Mouse (Mus musculus): Measurements from ENCODE around the gene Tub. TPM values are rescaled to one million over a fixed set of nuclear protein-coding genes. Genes with fewer than 3 reads are reported as not detected.
A peak's percentile ranks its signal among the peaks of the same experiment; 100 is the strongest.

Gene Tub
- polyA plus RNA-seq, 1 experiment: 3.8 TPM

DNA sequence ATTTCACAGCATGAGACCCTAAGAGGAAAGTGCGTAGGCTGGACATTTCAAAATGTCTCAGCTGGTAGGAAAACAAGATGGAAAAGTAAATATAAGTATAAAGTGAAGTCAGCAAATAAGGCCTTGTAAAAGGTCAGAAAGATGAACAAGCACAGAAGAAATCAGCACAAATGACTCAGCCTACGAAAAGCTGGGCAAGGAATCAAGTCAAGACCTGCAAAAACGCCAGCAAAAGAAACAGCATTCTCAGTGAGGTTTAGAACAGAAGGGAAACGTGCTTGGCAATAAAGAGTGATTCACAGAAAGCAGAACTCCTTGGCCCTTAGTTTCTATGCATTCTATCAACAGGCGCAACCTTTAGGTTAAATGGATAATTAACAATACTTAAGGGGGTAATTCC lies 122.2 kb downstream of the Tub start:
- no peak overlapping the region for H3K27ac ChIP-seq (ENCODE audit: insufficient read depth, low read length)
- H3K9me3 ChIP-seq (replicated peaks; ENCODE audit: control insufficient read depth, insufficient read depth, low read length, poor library complexity, severe bottlenecking): no peaks in the 10 kb centered on the region
- no peaks in the 10 kb centered on the region for H3K27me3 ChIP-seq (ENCODE audit: control insufficient read depth, insufficient read depth, low read length, poor library complexity, severe bottlenecking)
- H3K36me3 ChIP-seq (ENCODE audit: control insufficient read depth, insufficient read depth, low read length, poor library complexity, severe bottlenecking): no peaks in the 10 kb centered on the region
- H3K9ac ChIP-seq (ENCODE audit: low read depth, poor library complexity, severe bottlenecking): no peak overlapping the region
- H3K4me3 ChIP-seq (ENCODE audit: low read depth, low read length): no peak overlapping the region
- no peaks in the 10 kb centered on the region for H3K4me1 ChIP-seq (ENCODE audit: control insufficient read depth, insufficient read depth, low read length)
- no peak for TF ChIP-seq POLR2A (IDR thresholded peaks at IDR 0.05; ENCODE audit: insufficient read depth, low read length)
- no peak for TF ChIP-seq CTCF (IDR thresholded peaks at IDR 0.05; ENCODE audit: low read depth, low read length)
- TF ChIP-seq EP300 (IDR thresholded peaks at IDR 0.05; ENCODE audit: insufficient read depth, low read depth, low read length): no peak

- TF ChIP-seq POLR2A (IDR thresholded peaks at IDR 0.05; ENCODE audit: insufficient read depth, low read length) (no peak), CTCF (IDR thresholded peaks at IDR 0.05; ENCODE audit: low read depth, low read length) (no peak), EP300 (IDR thresholded peaks at IDR 0.05; ENCODE audit: insufficient read depth, low read depth, low read length) (no peak)
- H3K9ac ChIP-seq (ENCODE audit: low read depth, poor library complexity, severe bottlenecking): peak overlapping the region; percentile 47
- H3K4me3 ChIP-seq (ENCODE audit: low read depth, low read length): peak overlapping the region; percentile 56
- H3K27ac ChIP-seq (ENCODE audit: insufficient read depth, low read length): no peak overlapping the region
- H3K36me3 ChIP-seq (ENCODE audit: control insufficient read depth, insufficient read depth, low read length, poor library complexity, severe bottlenecking): no peaks in the 10 kb centered on the region
- no peaks in the 10 kb centered on the region for H3K4me1 ChIP-seq (ENCODE audit: control insufficient read depth, insufficient read depth, low read length)
- no peaks in the 10 kb centered on the region for H3K27me3 ChIP-seq (ENCODE audit: control insufficient read depth, insufficient read depth, low read length, poor library complexity, severe bottlenecking)
- no peaks in the 10 kb centered on the region for H3K9me3 ChIP-seq (replicated peaks; ENCODE audit: control insufficient read depth, insufficient read depth, low read length, poor library complexity, severe bottlenecking)
Observed at GRCm38 (mm10) chr7:109082269-109083112, 132.4 kb downstream of the Tub start.

DNA sequence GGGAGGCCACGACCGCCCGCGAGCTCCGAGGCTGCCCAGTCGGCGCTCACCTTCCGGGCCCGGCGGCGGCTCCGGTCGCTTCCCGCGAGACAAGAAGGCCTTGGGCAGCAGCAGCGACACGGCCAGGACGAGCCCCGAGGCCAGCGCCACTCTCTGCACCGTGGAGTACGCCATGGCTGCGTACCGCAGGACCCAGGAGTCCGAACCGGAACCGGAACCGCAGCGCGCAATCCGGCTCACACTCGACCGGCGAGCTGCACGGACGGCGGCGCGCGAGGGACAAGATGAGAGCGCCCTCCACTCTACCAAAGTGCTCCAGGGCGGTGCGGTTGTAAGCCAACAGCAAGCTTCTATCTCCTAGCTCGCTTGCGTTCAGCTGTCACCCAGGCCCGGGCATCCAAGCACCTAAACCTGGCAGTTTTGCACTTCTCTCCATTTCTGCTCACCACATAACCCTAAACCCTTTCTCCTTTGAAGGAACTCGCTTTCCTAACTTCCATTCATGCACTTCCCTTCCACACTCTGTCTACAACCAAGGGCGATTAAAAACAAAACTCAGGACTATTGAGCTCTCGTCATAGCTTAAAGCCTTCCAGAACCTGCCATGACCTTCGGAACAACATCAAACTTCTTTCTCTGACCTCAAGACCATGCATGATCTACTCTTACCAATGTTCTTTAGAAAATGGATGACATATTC lies 133.1 kb downstream of the Tub start, which contains the start of gene Ric3:
Ric3 (minus strand) TSS at position 219 of the 700 bp plus-strand sequence.
- Histone ChIP-seq H3K9me3 (replicated peaks; ENCODE audit: control insufficient read depth, insufficient read depth, low read length, poor library complexity, severe bottlenecking) (no peaks in the 10 kb centered on the region), H3K36me3 (ENCODE audit: control insufficient read depth, insufficient read depth, low read length, poor library complexity, severe bottlenecking) (no peaks in the 10 kb centered on the region), H3K27me3 (ENCODE audit: control insufficient read depth, insufficient read depth, low read length, poor library complexity, severe bottlenecking) (no peaks in the 10 kb centered on the region), H3K9ac (ENCODE audit: low read depth, poor library complexity, severe bottlenecking) (peak within 1 kb of the TSS; percentile 47), H3K4me1 (ENCODE audit: control insufficient read depth, insufficient read depth, low read length) (no peaks in the 10 kb centered on the region), H3K4me3 (ENCODE audit: low read depth, low read length) (peak within 1 kb of the TSS; percentile 56), H3K27ac (ENCODE audit: insufficient read depth, low read length) (no peak within 1 kb of the TSS)
- TF ChIP-seq POLR2A (IDR thresholded peaks at IDR 0.05; ENCODE audit: insufficient read depth, low read length) (no peak), CTCF (IDR thresholded peaks at IDR 0.05; ENCODE audit: low read depth, low read length) (no peak), EP300 (IDR thresholded peaks at IDR 0.05; ENCODE audit: insufficient read depth, low read depth, low read length) (no peak)

DNA sequence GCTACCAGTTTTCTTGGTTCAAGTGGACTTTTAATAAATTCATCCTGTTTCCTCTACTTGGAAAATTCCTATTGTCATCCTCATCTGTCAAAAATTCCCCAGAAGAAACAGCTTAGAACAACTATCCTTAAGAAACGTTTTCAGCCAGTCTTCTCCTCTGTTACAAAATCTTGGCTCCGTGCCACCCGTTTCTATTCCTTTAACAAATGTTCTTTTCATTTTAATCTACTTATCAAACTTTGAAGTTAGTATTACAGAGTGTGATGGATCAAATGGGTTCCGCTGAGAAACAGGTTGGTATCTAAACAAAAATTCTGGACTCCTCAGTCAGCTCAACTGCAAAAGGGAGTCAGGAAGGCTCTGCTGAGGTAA lies 133.7 kb downstream of the Tub start:
- no peak for TF ChIP-seq CTCF (IDR thresholded peaks at IDR 0.05; ENCODE audit: low read depth, low read length)
- TF ChIP-seq POLR2A (IDR thresholded peaks at IDR 0.05; ENCODE audit: insufficient read depth, low read length): no peak
- no peak for TF ChIP-seq EP300 (IDR thresholded peaks at IDR 0.05; ENCODE audit: insufficient read depth, low read depth, low read length)
- Histone ChIP-seq H3K36me3 (ENCODE audit: control insufficient read depth, insufficient read depth, low read length, poor library complexity, severe bottlenecking) (no peaks in the 10 kb centered on the region), H3K27me3 (ENCODE audit: control insufficient read depth, insufficient read depth, low read length, poor library complexity, severe bottlenecking) (no peaks in the 10 kb centered on the region), H3K4me1 (ENCODE audit: control insufficient read depth, insufficient read depth, low read length) (no peaks in the 10 kb centered on the region), H3K4me3 (ENCODE audit: low read depth, low read length) (no peak overlapping the region), H3K9me3 (replicated peaks; ENCODE audit: control insufficient read depth, insufficient read depth, low read length, poor library complexity, severe bottlenecking) (no peaks in the 10 kb centered on the region), H3K9ac (ENCODE audit: low read depth, poor library complexity, severe bottlenecking) (no peak overlapping the region), H3K27ac (ENCODE audit: insufficient read depth, low read length) (no peak overlapping the region)

Other genes starting within 250 kb of the Tub start
- not detected in 2 replicates for gene Olfr512, start 237.0 kb upstream of the Tub start, polyA plus RNA-seq (2011; ENCODE audit: insufficient read depth, insufficient read length, low read depth, missing spikeins)
- not detected in 2 replicates for gene Olfr513, start 199.4 kb upstream of the Tub start, polyA plus RNA-seq (2011; ENCODE audit: insufficient read depth, insufficient read length, low read depth, missing spikeins)
- gene Olfr514, start 124.3 kb upstream of the Tub start, polyA plus RNA-seq (2011; ENCODE audit: insufficient read depth, insufficient read length, low read depth, missing spikeins): not detected in 2 replicates
- not detected in 2 replicates for gene Olfr516, start 99.8 kb upstream of the Tub start, polyA plus RNA-seq (2011; ENCODE audit: insufficient read depth, insufficient read length, low read depth, missing spikeins)
- not detected in 2 replicates for gene Olfr517, start 78.0 kb upstream of the Tub start, polyA plus RNA-seq (2011; ENCODE audit: insufficient read depth, insufficient read length, low read depth, missing spikeins)
- not detected in 2 replicates for gene Olfr518, start 65.3 kb upstream of the Tub start, polyA plus RNA-seq (2011; ENCODE audit: insufficient read depth, insufficient read length, low read depth, missing spikeins)
- gene Olfr519, start 55.9 kb upstream of the Tub start, polyA plus RNA-seq (2011; ENCODE audit: insufficient read depth, insufficient read length, low read depth, missing spikeins): not detected in 2 replicates
- not detected in 2 replicates for gene Nlrp10, start 20.2 kb upstream of the Tub start, polyA plus RNA-seq (2011; ENCODE audit: insufficient read depth, insufficient read length, low read depth, missing spikeins)
- gene Eif3f, start 15.9 kb upstream of the Tub start, polyA plus RNA-seq (2011; ENCODE audit: insufficient read depth, insufficient read length, low read depth, missing spikeins): 223 and 235 TPM in 2 replicates
- gene Ric3, start 133.0 kb downstream of the Tub start, polyA plus RNA-seq (2011; ENCODE audit: insufficient read depth, insufficient read length, low read depth, missing spikeins): 2.7 and 5.4 TPM in 2 replicates
- 1.3 and 2.0 TPM in 2 replicates for gene Lmo1, start 224.9 kb downstream of the Tub start, polyA plus RNA-seq (2011; ENCODE audit: insufficient read depth, insufficient read length, low read depth, missing spikeins)